Mouse (Mus musculus) urinary bladder, postnatal 36 days (tissue): ENCODE measurements at regions not wholly inside any gene's neighbourhood (a gene's known extent, or its start where the extent isn't known, plus 50 kb on each side); places are given as distances from the start of the nearest gene placed in this dataset.

Experiments used
- DNase-seq, 2 experiments: peaks; one replicate each; pipeline ENCODE4 v3.0.0; 2022; ENCODE audit warnings: low spot score in 2 of 2, mixed read lengths in 1 of 2

GRCm38 (mm10) chr13:59228059-59228830 is 356.8 kb downstream of the Agtpbp1 start:
- peak; percentile 19 to 75 for DNase-seq

- no peak for DNase-seq
These were observed 357.4 kb downstream of the Agtpbp1 start for GRCm38 (mm10) chr13:59227523-59228058.

GRCm38 (mm10) chr13:59220587-59220986 is 364.4 kb downstream of the Agtpbp1 start:
- no peak for DNase-seq

- DNase-seq = no peak
These were observed 364.9 kb downstream of the Agtpbp1 start for GRCm38 (mm10) chr13:59220156-59220555.

- DNase-seq = no peak
These were observed 368.2 kb downstream of the Agtpbp1 start for GRCm38 (mm10) chr13:59216686-59217298.

GRCm38 (mm10) chr13:59212296-59212701 is 372.7 kb downstream of the Agtpbp1 start:
- no peak for DNase-seq

- DNase-seq = no peak
These were observed 374.2 kb downstream of the Agtpbp1 start for GRCm38 (mm10) chr13:59210828-59211227.

- no peak for DNase-seq
These were observed 378.8 kb downstream of the Agtpbp1 start for GRCm38 (mm10) chr13:59206186-59206585.

GRCm38 (mm10) chr13:59204506-59204905 is 380.5 kb downstream of the Agtpbp1 start:
- DNase-seq = no peak

GRCm38 (mm10) chr13:59196311-59196710 is 388.7 kb downstream of the Agtpbp1 start:
- DNase-seq = peak in 1 of 2 experiments; percentile 22

GRCm38 (mm10) chr13:59188431-59188830 is 382.1 kb downstream of the Ntrk2 start:
- no peak for DNase-seq
